Mouse (Mus musculus) forebrain, embryonic 15.5 days (tissue): ENCODE data around the gene Olfr1427. TPM values are rescaled to one million over a fixed set of nuclear protein-coding genes. Genes with fewer than 3 reads are reported as not detected.
"Not testable (repeated sequence)": the region's sequence is repeated elsewhere in the genome, so short reads cannot be mapped to it uniquely, and the experiment has no call there.

Experiments
- ATAC-seq: fragments of 200-750 bp; cut with Nextera tagmentation; replicated peaks from 2 replicates; pipeline ENCODE4 v1.8.0; 2017; ENCODE audit warnings: mild to moderate bottlenecking, moderate TSS enrichment, moderate library complexity
- H3K27ac ChIP-seq: fragments of 300-500 bp; sonication (generic); replicated peaks from 2 replicates; pipeline ENCODE4 v1.5.1; 2015; ENCODE audit warnings: mild to moderate bottlenecking, inconsistent platforms
- H3K27me3 ChIP-seq: fragments of 300-500 bp; sonication (generic); 2 replicates; pipeline ENCODE4 v1.6.1; 2015; ENCODE audit warnings: inconsistent platforms
- H3K36me3 ChIP-seq: fragments of 300-500 bp; sonication (generic); 2 replicates; pipeline ENCODE4 v1.6.1; 2015; ENCODE audit warnings: mild to moderate bottlenecking, inconsistent platforms
- H3K4me1 ChIP-seq: fragments of 300-500 bp; sonication (generic); 2 replicates; pipeline ENCODE4 v1.6.1; 2015; ENCODE audit warnings: inconsistent platforms
- H3K4me2 ChIP-seq: fragments of 300-500 bp; sonication (generic); replicated peaks from 2 replicates; pipeline ENCODE4 v1.6.1; 2015; ENCODE audit warnings: mild to moderate bottlenecking, inconsistent platforms
- H3K4me3 ChIP-seq: fragments of 300-500 bp; sonication (generic); 2 replicates; pipeline ENCODE4 v1.5.1; 2015; ENCODE audit warnings: mild to moderate bottlenecking, inconsistent platforms
- H3K9ac ChIP-seq: fragments of 300-500 bp; sonication (generic); replicated peaks from 2 replicates; pipeline ENCODE4 v1.6.1; 2015; ENCODE audit warnings: mild to moderate bottlenecking, inconsistent platforms
- H3K9me3 ChIP-seq: fragments of 300-500 bp; sonication (generic); 2 replicates; pipeline ENCODE4 v1.6.1; 2016; ENCODE audit warnings: inconsistent platforms
- WGBS: fragments of 180-500 bp; shearing (Covaris S2); methylation state at CpG from one replicate; pipeline ENCODE4 v1.1.7; 2015; ENCODE audit warnings: mixed read lengths; 5-methylcytosine and 5-hydroxymethylcytosine counted together
- polyA plus RNA-seq: library from polyadenylated mRNA; unstranded; fragments of >200 nt; fragmentation: Nextera tagmentation; extraction: Ambion mirVana; gene quantifications from 2 replicates; pipeline ENCODE4 v1.2.1, GENCODE M21; 2015

Olfr1427 gene
- polyA plus RNA-seq, 1 experiment from 2014 or later = not detected

GRCm38 (mm10) chr19:12062582-12062981 lies 40.6 kb downstream of the Olfr1427 start, which contains the start of gene Olfr1424:
Gene Olfr1424, minus strand, starts transcription at chr19:12062682.
- ATAC-seq, H3K9ac ChIP-seq, H3K36me3 ChIP-seq, H3K4me3 ChIP-seq, H3K27ac ChIP-seq, H3K9me3 ChIP-seq, H3K4me2 ChIP-seq, H3K4me1 ChIP-seq, H3K27me3 ChIP-seq: not testable (repeated sequence)
- 83% methylated on average over 1 of the region's 1 CpGs for WGBS

Other genes with a start within 250 kb of the Olfr1427 start
- gene Olfr1418, start 242.3 kb downstream of the Olfr1427 start, polyA plus RNA-seq = not detected in 2 replicates
- gene Olfr1419, start 228.2 kb downstream of the Olfr1427 start, polyA plus RNA-seq = not detected in 2 replicates
- gene Olfr1420, start 216.8 kb downstream of the Olfr1427 start, polyA plus RNA-seq = not detected in 2 replicates
- 18.2 and 18.8 TPM in 2 replicates for gene Patl1, start 190.9 kb downstream of the Olfr1427 start, polyA plus RNA-seq
- gene Osbp, start 137.4 kb downstream of the Olfr1427 start, polyA plus RNA-seq = 4.3 and 4.9 TPM in 2 replicates
- gene Olfr1423, start 62.0 kb downstream of the Olfr1427 start, polyA plus RNA-seq = not detected in 2 replicates
- gene Olfr1424, start 40.7 kb downstream of the Olfr1427 start, polyA plus RNA-seq = not detected in 2 replicates
- gene Olfr1425, start 25.6 kb downstream of the Olfr1427 start, polyA plus RNA-seq = not detected in 2 replicates
- gene Olfr1426, start 11.3 kb downstream of the Olfr1427 start, polyA plus RNA-seq = not detected in 2 replicates
- not detected in 2 replicates for gene Olfr1428, start 12.6 kb upstream of the Olfr1427 start, polyA plus RNA-seq
- not detected in 2 replicates for gene Olfr76, start 19.9 kb upstream of the Olfr1427 start, polyA plus RNA-seq
- not detected in 2 replicates for gene Olfr1555-ps1, start 66.8 kb upstream of the Olfr1427 start, polyA plus RNA-seq
- gene Olfr1431, start 97.3 kb upstream of the Olfr1427 start, polyA plus RNA-seq = not detected in 2 replicates
- not detected in 2 replicates for gene Olfr1432, start 129.3 kb upstream of the Olfr1427 start, polyA plus RNA-seq
- not detected in 2 replicates for gene Olfr262, start 138.3 kb upstream of the Olfr1427 start, polyA plus RNA-seq
- not detected in 2 replicates for gene Olfr235, start 157.7 kb upstream of the Olfr1427 start, polyA plus RNA-seq
- not detected in 2 replicates for gene Olfr1434, start 176.5 kb upstream of the Olfr1427 start, polyA plus RNA-seq
- gene Olfr1436, start 195.8 kb upstream of the Olfr1427 start, polyA plus RNA-seq = not detected in 2 replicates
- gene Olfr1437, start 221.8 kb upstream of the Olfr1427 start, polyA plus RNA-seq = not detected in 2 replicates
- gene Olfr1438-ps1, start 232.6 kb upstream of the Olfr1427 start, polyA plus RNA-seq = not detected in 2 replicates